Mouse (Mus musculus): ENCODE results near the gene Mgat3.

The Mgat3 gene

DNA sequence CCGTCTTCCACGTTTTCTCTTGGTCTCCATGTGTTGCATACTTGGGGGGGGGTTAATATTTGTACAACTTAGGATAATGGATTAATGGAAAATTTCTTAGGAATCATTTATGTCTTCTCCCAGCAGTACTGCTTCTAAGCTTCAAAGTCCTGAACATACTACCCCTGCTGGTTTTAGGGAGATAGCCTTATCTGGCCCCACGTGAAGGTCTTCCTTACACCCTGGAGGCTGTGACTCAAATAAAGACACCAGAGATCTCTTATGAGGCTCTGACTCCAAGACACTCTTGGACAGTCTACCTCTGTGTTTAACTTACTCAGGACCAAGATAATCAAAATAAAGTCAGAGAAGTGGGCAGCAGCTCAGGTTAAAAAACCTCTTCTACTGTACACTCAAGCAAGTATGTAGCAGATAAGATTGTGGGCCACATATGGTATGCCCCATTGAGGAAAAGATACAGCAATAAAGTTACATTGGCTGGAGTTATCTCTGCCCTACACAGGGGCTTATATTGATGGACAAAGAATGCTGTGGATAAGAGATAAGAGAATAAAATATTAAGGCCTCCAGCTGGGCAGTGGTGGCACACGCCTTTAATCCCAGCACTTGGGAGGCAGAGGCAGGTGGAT, 8.7 kb downstream of the Mgat3 start:
- no peak for DNase-seq

DNA sequence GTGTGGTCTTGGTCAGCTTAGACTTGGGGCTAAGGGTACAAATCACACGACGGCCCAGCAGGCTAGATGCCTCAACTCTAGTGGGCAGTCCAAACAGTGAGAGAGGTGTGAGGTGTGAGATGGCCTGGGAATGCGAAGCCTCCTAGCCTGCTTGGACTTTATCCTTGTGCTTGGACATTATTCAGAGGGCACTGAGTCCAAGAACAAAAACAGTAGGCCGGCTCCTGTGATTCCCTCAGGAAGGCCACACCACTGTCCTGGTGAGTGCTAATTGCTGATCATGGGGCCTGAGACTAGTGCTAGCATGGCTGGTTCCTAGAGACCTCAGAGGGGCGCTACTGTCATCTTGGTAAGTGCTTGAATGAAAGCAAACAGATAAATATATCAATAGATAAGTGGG, 15.4 kb downstream of the Mgat3 start:
- DNase-seq = no peak

DNA sequence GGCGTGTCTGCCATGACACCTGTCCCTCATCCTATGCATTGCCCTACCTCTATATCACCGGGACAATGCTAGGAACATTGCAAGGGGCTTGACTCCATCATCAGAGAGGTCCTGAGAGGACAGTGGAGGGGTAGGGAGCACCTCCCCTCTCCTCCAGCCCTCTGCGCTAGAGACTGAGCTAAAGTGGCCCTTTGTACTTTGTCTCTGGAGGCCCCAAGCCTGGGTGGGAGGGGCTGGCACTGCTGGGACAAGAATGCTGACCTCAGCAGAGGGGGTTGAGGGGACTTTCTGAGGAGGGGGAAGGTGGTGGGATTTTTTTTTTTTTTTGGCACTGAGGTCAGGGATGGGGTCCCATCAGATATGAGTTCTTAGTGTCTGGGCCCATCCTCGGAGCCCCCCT, 16.6 kb downstream of the Mgat3 start:
- DNase-seq = no peak

DNA sequence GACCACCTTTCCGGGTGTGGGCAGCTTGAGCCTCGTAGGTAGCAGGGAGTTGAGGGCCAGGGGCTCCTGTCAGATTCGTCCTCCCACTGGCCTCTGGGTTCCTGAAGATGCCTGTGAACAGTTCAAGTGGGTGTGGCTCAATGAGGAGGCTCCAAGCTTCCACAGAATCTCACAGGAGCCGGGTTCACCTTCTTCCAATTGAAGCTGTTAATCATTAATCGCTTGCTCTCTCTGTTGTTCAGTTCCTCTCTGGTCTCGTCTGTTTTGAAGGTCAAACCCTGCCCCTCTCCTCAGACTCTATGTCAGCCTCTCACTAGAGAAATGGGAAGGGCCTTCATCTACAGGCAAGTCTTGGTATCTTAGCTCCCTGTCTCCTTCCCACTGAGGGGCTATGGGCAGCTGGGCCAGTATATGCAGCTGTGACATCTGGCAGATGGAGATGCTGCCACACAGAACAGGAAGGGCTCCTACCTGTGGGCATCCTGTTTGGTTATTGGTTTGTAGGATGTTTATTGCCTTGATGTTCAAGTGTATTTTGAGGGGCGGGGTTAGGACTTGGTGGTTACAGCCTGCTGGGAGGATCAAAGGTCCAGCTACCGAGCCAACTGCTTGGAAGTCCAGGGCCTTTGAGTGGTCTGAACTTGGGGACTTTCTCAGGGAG, 18.2 kb downstream of the Mgat3 start:
- no peak for DNase-seq

DNA sequence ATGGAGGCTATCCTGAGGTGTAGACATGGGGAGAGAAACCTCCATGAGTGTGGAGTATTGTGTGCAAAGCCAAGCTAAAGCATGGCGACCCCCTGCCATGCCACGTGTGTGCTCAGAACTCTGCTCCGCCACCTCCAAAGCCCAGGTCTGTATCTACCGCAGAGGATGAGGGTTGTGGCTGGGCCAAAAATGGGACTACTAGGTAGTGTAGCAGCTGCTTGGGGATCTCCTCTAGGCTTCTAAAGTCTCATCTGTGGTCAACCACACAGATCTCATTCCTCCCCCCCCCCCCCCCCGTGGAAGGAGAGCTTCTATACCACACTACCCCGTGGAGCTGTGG, 18.7 kb downstream of the Mgat3 start:
- DNase-seq = no peak

DNA sequence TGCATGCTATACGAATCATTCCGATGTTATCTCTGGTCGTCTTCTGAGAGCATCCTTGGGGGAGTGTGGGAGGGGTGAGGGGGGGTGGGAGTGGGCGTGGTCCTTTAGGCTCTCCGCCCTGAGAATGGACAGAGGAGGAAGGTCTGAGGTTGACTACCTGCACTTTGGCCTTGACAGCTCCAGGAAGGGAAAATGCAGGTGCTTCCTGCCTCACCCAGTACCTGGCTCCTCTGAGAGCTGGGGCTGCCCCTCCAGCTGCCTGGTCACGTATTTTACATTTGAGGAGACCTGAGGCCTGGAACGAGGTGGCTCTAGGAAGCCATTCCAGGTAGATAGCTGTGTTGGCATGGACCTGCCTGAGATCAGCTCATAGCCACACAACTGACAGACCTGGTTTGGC, 19.3 kb downstream of the Mgat3 start:
- DNase-seq = no peak

DNA sequence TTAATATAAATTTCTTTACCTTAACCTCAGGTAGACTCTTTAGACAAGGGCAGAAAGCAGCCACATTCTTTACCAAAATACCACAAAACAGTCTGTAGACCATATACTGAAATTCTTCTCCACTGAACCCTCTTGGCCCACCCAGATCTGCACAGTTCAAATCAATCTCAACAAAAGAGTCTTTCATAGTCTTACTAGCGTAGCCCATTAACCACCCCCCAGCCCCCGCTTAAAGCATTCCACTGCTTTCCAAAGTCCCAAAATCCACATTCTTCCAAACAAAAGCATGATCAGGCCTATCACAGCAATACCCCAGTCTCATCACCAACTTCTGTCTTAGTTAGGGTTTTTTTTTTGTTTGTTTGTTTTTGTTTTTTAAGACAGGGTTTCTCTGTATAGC, 26.0 kb downstream of the Mgat3 start:
- no peak for DNase-seq

DNA sequence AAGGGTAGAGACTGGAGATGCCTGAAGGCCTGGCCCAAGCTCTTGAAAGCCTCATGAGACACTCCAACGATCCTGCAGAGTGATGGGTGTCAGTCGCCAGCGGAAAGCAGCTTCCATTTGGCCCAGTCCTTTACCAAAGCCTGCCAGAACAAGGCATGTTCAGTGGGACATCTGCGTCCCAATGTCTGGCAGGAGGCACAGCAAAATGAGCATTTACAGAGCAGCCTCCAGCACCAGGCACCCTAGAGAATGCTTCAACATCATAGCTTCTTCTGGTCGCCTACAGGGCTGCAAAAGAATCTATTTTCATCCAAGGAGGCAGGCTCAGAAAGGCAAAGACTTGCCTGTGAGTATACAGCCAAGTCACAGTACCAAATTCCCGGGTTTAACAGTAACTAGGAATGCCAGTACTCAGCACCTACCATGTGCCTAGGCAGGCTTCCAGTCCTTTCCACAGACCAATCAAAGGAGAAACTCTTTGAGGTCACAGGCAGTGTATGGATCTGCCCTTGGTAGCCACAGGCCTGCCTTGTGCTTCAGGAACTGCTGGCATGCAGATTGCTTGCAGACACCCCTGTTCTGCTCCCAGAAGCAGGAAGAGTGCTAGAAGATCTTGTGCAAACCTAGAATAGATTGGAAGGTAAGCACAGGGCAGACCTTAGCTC, 28.7 kb downstream of the Mgat3 start:
- peak in 1 of 2 experiments; percentile 34 for DNase-seq

DNA sequence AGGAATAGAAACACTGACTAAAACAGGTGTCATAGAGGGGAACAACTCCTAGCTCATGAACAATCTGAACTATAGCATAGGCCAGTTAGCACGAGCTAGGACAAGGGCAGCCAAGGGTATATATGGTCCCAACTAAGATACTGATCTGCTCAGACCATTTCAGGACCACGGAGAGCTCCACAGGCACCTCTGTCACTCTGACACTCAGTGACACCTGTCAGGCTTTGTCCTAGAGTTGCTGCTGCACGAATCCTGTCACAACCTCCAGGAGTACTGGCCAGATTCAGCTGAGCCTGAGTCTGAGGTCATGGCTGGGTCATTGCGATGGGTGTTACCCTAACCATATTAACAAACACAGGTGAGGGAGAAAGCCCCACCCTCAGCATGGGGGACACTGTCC, 29.9 kb downstream of the Mgat3 start:
- DNase-seq = no peak

DNA sequence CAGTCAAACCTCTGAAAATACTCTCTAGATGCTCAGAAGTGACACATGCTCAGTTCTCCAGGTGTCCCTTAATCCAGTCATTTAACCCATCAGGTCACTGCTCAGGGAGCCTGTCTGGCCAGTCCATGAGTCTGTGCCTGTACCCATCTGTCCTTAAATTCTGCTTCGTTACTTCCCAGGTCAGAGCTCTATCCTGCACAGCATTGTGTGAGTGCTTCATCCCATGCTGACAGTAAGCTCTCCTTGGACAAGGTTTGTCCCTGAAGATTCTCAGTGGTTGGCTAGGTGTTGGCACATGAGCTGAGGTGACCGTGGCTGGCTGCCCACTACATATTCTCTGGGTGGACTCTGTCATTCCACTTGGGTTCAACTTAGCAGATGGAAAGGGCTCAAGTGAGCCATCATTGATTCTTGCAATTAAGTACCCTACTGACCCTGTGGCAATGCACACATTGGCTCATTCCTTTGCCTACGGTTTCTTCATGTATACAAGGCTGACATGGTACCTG, 32.6 kb downstream of the Mgat3 start:
- DNase-seq = peak; percentile 34 to 53

DNA sequence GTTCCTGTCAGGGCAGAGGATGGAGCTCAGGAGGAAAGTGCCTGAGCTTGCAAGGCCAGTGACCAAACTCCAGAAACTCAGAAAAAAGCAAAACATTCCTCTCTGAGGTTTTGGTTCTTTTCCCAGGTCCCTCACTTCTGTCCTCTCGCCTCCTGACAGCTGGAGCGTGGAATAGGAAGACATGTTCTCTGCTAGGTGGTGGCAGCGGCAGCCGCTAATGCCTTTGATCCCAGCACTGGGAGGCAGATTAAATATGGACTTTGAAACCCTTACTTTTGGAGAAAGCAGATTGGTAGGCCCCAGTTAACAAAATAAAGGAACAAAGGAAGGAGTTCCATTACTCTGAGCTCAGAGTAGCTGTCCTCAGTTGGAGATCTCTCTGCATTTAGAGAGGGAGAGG, 34.9 kb downstream of the Mgat3 start:
- DNase-seq = no peak

DNA sequence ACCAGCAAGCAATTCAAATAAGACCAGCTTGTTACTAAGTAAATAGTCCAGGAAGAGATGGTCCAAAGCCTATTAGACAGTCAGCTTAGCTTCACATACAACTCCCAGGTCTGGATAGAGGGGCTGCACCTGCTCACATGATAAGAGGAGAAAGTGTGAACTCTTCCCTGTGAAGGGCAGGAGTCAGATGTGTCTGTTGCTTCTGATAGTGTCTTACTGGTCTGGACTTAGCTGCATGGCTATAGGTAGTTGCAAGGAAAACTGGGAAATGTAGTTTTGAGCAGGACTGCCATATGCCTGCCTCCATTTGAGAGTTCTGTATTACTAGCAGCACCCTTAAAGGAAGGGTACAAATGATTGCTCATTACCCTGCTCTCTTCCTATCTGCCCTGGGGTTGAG, 40.2 kb downstream of the Mgat3 start:
- no peak for DNase-seq

DNA sequence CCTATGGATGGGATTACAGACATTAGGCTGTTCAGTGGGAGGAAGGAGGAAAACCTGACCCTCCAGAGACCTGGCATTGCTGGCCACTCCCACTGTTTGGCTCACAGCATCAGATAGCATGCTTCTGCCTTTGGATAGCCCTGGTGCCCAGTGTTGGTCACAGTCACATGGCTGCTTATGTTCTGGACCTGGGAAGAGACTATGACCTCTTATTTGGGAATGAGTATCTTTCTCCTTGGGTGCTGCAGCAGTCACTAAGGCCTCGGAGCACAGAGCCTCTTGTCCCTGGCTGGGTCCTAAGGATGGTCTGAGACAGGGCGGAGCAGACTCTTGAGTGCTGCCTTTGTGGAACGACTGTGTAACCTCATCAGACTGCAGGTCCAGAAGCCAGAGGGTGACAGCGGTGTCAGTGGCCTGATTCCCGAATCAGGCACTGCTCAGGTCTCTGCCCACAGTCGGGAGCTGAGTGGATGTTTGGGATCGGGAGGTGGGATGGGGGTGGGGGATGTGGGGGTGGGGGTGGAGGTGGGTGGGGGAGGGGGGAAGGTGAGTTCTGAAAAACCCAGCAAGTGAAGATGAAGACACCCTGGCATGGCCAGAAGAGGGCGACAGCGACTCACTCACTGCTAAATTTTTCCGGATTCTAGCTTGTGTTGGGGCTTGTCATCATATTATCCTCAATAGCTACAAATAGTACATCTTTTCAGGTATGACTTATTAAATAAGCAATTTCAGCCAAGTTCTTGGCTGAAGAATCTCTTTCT, 42.4 kb downstream of the Mgat3 start:
- peak; percentile 54 to 71 for DNase-seq

DNA sequence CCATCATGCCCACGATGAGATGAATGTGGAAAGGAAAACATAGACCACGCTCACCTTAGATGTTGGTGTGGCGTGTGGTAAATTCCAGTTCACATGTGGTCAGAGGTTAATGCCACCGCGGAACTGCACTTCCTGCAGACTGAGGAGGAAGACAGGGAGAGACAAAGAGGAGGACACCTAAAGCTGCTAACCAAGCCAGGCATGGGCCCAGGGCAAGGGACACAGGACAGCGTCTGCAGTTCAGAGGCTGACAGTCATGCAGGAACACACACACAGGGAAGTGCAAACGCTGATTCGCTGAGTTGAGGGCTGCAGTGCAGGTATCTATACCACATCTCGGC, 42.9 kb downstream of the Mgat3 start:
- no peak for DNase-seq

DNA sequence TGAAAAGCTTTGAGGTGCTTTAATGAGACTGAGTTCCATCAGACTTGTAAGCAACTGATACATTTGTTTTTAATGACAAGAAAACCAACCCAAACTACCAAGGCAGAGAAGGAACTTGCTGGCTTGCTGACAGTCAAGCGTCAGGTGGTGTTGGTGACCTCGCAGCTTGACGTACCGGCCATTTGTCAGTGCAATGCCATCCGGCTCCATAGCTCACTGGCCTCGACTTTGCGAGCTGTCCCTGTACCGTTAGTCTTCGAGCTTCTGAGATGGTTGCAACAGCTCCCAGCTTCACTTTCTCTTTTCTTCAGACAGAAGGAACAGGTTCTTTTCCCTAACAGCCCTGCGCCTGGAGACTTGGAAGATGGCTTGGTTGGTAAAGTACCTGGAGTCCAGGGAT, 44.0 kb downstream of the Mgat3 start:
- peak in 1 of 2 experiments; percentile 28 for DNase-seq

DNA sequence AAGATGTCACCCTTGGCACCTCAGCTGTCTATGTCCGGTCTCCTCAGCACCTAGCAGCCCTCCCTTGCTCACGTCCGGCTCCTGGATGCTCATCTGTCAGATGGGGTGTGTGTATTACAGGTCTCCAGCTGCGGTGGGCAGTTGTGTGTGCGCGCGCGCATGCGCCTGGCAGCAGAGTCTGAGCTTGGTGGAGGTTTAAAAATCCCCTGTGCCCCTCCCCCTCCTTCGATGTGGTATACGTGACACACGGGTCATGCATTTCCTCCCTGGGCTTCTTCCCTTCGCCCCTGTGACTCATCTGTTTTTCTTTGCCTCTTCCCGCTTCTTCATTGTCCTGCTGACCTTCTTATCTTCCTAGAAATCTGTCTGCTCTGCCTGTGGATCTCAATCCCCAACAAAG, 45.7 kb downstream of the Mgat3 start:
- DNase-seq = no peak

DNA sequence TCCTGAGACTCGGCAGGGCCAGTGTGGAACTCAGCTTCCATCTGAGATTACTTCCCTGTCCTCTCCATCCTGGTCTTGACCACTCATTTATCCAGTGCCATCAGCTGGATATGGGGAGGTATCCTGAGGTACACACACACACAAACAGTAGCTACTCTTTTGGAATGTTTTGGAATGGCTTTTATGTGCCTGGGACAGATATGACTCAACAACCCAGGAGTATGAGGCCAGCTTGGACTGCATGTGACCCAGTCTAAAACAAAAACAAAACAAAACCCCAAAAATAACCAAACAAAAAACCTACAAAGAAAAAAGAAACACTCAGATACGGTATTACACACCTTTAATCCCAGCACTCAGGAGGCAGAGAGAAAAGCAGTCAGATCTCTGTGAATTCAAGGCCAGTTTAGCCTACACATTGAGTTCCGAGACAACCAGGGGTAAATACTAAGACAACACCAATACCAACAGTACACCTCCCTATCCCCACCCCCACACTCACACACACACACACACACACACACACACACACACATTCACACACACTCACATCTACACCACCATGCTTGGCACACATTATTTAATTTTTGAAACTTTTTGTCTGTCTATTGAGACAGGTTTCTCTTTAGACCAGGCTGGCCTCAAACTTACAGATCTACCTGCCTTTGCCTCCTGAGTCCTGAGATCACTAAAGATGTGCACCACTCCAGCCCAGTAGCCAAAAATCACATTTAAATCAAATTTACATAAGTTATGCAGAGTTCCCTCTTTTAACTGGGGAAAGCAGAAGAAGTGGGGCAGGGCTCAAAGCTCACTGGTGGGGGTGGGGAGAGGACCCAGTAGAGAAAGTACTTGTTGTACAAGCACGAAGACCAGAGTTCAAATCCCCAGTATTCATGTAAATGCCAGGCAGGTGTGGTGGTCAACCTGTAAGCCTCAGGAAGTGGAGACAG, 46.5 kb downstream of the Mgat3 start:
- no peak for DNase-seq

DNA sequence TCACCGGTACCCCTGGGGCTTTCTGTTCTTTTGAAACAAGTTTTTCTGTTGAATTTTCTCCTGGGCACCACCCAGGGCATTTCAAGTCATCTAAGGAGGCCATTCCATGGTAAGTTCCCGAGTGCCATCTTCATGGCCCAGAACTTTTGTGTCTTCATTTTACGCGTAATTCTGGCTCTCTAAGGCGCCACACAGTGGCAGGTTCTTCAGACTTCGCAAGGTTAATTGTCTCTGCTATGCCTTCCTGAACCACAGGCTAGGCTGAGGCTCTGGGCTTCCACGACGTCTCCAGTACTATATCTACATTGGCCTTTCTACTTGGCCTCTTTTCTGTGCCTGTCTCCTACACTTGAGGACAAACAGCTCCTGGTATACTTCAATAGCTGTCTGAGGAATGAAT, 47.5 kb downstream of the Mgat3 start:
- DNase-seq = no peak

DNA sequence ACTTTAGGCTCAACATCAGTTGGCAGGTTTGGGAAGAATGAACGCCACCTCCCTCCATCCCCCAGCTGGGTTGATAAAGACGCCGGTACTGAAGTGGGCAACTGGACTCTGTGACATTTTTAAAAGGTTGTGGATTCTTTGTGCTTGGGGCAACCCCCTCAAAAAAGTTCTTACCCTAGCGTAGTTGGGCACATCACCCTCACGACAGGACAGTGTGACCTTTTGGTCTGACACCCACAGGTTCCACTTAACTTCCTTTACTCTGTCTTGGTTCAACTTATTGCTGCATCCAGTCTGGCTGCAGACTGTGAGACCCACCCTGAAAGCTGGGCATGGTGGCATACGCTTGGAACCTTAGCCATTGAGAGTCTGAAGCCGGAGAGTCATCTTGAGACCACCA, 50.2 kb downstream of the Mgat3 start:
- no peak for DNase-seq

DNA sequence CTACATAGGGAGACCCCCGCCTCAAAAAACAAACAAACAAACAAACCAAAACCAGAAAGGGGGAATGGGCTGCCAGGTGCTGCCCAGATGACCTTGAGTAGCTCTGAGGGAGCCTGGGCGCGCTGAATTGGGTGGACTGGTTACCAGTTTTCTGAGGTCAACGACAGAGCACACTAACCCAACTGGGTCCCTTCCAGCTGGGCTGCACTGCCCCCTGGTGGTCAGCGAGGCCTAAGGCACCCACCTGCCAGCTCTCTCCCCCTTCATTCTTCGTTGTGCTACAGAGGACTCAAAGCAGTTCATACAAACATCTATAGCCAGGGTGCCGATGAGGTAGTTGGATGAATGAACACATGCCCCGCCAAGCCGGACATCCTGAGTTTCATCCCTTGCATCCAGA, 51.7 kb downstream of the Mgat3 start:
- peak; percentile 84 to 91 for DNase-seq

DNA sequence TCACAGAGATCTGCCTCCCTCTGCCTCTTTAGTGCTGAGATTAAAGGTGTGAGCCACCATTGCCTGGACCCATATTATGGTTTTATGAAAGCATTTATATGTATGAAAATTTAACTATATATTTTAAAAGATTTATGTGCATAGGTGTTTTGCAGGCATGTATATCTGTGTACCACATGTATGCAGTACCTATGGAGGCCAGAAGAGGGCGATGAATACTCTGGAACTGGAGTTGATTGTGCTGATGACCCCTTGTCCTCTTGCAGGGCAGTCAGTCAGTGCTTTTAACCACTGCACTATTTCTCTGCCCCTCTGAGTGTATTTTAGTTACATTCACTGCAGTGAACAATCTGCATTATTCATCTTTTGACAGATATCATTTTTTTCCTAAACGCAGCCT, 52.3 kb downstream of the Mgat3 start:
- peak; percentile 50 to 80 for DNase-seq

DNA sequence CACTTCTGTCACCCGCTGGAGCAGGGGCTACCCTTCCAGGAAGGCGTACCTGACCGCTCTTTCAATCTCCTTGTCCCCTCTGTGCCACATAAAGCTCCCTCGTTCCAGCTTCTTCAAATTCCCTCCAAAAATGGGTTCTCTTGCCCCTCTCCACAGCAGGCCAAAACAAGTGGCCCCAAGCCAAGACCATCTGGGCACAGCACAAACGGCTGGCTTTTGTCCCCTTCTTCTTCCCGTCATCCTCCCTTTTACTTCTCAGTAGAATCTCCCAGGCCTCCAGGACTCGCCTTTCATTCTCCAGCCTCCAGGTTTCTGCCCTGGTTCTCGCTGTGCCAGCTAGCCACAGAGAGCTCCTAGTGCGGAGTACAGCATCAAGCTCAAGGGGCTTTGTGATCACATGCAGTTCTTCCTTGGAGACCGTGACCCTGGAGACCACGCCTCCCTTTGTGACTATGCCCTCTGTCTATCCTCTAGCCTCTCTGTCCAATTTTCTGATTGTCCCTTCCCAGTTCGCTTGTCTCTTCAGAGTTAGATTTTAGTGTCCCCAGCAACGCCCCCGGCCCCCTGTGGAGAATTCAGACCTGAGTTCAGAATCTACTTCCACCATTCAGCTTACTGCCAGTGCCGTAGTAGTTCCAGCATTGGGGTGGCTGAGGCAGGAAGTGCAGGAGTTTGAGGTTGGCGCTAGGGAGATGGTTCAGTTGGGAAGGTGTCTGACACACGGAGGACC, 54.7 kb downstream of the Mgat3 start:
- no peak for DNase-seq
